Mouse (Mus musculus): ENCODE data around the gene Gm5615.

Gm5615 gene

GRCm38 (mm10) chr9:36541863-36542262, at the start of gene Gm5615:
Gene Gm5615, minus strand, starts transcription at chr9:36541963.
- no peak for DNase-seq (ENCODE audit: low spot score)

GRCm38 (mm10) chr9:36582535-36582934, 40.8 kb upstream of the Gm5615 start, which contains the start of gene Gm17689:
Gene Gm17689, minus strand, starts transcription at chr9:36582635.
- DNase-seq (ENCODE audit: low spot score) = no peak

GRCm38 (mm10) chr9:36504211-36504610, 37.6 kb downstream of the Gm5615 start:
- DNase-seq (ENCODE audit: low spot score) = no peak

- DNase-seq (ENCODE audit: low spot score) = no peak
Measured at GRCm38 (mm10) chr9:36495824-36496223, 45.9 kb downstream of the Gm5615 start.

- no peak for DNase-seq (ENCODE audit: low spot score)
Measured at GRCm38 (mm10) chr9:36494501-36495220, 47.1 kb downstream of the Gm5615 start.

Measured in layer of hippocampus, adult 11-12 months (tissue).